Mouse (Mus musculus) MEL (cell line): Measurements from ENCODE around the gene Tmem205. TPM values are rescaled to one million over a fixed set of nuclear protein-coding genes. Genes with fewer than 3 reads are reported as not detected.

ENCODE experiments used
- DNase-seq: peaks from one replicate; pipeline ENCODE4 v3.0.0; 2011; ENCODE audit warnings: low read depth, low spot score
- H3K27ac ChIP-seq: 2 replicates; pipeline ENCODE4 v1.5.1; 2012; ENCODE audit warnings: low read depth, mild to moderate bottlenecking, control low read depth, low read length, moderate library complexity; ENCODE audit not compliant: control insufficient read depth
- H3K27me3 ChIP-seq, 2 experiments: fragments of 150-350 bp in 1 of 2; sonication (generic) in 1 of 2; 2 replicates each; pipeline ENCODE4 v1.6.1; 2012; ENCODE audit warnings: low read length in 2 of 2, mild to moderate bottlenecking in 2 of 2, improper control_type of control experiment in 1 of 2, moderate library complexity in 1 of 2; ENCODE audit not compliant: insufficient read depth in 2 of 2, control insufficient read depth in 1 of 2
- H3K36me3 ChIP-seq, 2 experiments: 2 replicates each; pipeline ENCODE4 v1.6.1; 2012 to 2014; ENCODE audit warnings: low read length in 2 of 2, improper control_type of control experiment in 1 of 2, inconsistent platforms in 1 of 2, mild to moderate bottlenecking in 1 of 2; ENCODE audit not compliant: insufficient read depth in 2 of 2, control insufficient read depth in 1 of 2
- H3K4me1 ChIP-seq, 2 experiments: fragments of 150-350 bp in 1 of 2; sonication (generic) in 1 of 2; 2 replicates each; pipeline ENCODE4 v1.6.1; 2012; ENCODE audit warnings: low read length in 2 of 2, improper control_type of control experiment in 1 of 2, mild to moderate bottlenecking in 1 of 2; ENCODE audit not compliant: insufficient read depth in 2 of 2, control insufficient read depth in 1 of 2
- H3K4me3 ChIP-seq, 2 experiments: fragments of 150-350 bp in 1 of 2; sonication (generic) in 1 of 2; 2 replicates each; pipeline ENCODE4 v1.5.1; 2012; ENCODE audit warnings: low read depth in 2 of 2, low read length in 2 of 2, mild to moderate bottlenecking in 2 of 2, moderate library complexity in 2 of 2, control low read depth in 1 of 2, improper control_type of control experiment in 1 of 2; ENCODE audit not compliant: control insufficient read depth in 1 of 2, insufficient read depth in 1 of 2
- H3K79me2 ChIP-seq: 2 replicates; pipeline ENCODE4 v1.6.1; 2012; ENCODE audit warnings: mild to moderate bottlenecking, low read length, moderate library complexity; ENCODE audit not compliant: control insufficient read depth, poor library complexity, insufficient read depth
- H3K9ac ChIP-seq: 2 replicates; pipeline ENCODE4 v1.6.1; 2012; ENCODE audit warnings: low read depth, mild to moderate bottlenecking, control low read depth, low read length, moderate library complexity; ENCODE audit not compliant: control insufficient read depth, poor library complexity, severe bottlenecking
- H3K9me3 ChIP-seq: fragments of 150-350 bp; sonication (generic); replicated peaks from 2 replicates; pipeline ENCODE4 v1.6.1; 2012; ENCODE audit warnings: mild to moderate bottlenecking, low read length, improper control_type of control experiment, moderate library complexity; ENCODE audit not compliant: insufficient read depth
- CHD1 ChIP-seq: IDR thresholded peaks from 2 replicates; pipeline ENCODE4 v1.6.1; 2012; ENCODE audit warnings: low read depth, mild to moderate bottlenecking, inconsistent platforms, low read length, improper control_type of control experiment
- CTCF ChIP-seq, 3 experiments: IDR thresholded peaks in 2 of 3; conservative IDR thresholded peaks in 1 of 3; 2 replicates each; pipeline ENCODE4 v1.5.1; 2011 to 2012; ENCODE audit warnings: low read length in 3 of 3, low read depth in 2 of 3, mild to moderate bottlenecking in 2 of 3, improper control_type of control experiment in 1 of 3, inconsistent platforms in 1 of 3, mixed read lengths in 1 of 3, moderate library complexity in 1 of 3; ENCODE audit not compliant: control insufficient read depth in 1 of 3, insufficient read depth in 1 of 3, poor library complexity in 1 of 3, severe bottlenecking in 1 of 3
- ELF1 ChIP-seq: IDR thresholded peaks from 2 replicates; pipeline ENCODE4 v1.6.1; 2014; ENCODE audit warnings: low read depth, mild to moderate bottlenecking, inconsistent platforms, low read length, improper control_type of control experiment, moderate library complexity
- EP300 ChIP-seq, 2 experiments: IDR thresholded peaks; 2 replicates each; pipeline ENCODE4 v1.6.1; 2011; ENCODE audit warnings: improper control_type of control experiment in 2 of 2, low read length in 2 of 2, low read depth in 1 of 2, mild to moderate bottlenecking in 1 of 2
- GABPA ChIP-seq: IDR thresholded peaks from 2 replicates; pipeline ENCODE4 v1.6.1; 2012; ENCODE audit warnings: low read depth, mild to moderate bottlenecking, inconsistent platforms, low read length, improper control_type of control experiment, moderate library complexity
- GATA1 ChIP-seq: IDR thresholded peaks from 2 replicates; pipeline ENCODE4 v1.6.1; 2011; ENCODE audit warnings: low read depth, low read length, improper control_type of control experiment
- JUND ChIP-seq: IDR thresholded peaks from 2 replicates; pipeline ENCODE4 v1.6.1; 2011; ENCODE audit warnings: low read depth, mild to moderate bottlenecking, improper control_type of control experiment, low read length
- MAX ChIP-seq: IDR thresholded peaks from 2 replicates; pipeline ENCODE4 v1.6.1; 2011; ENCODE audit warnings: low read length, improper control_type of control experiment
- NRF1 ChIP-seq: IDR thresholded peaks from 2 replicates; pipeline ENCODE4 v1.6.1; 2014; ENCODE audit warnings: low read depth, mild to moderate bottlenecking, inconsistent platforms, low read length, improper control_type of control experiment, moderate library complexity; ENCODE audit not compliant: poor library complexity, insufficient read depth, severe bottlenecking
- POLR2A ChIP-seq, 2 experiments: IDR thresholded peaks; 2 replicates each; pipeline ENCODE4 v1.6.1; 2011 to 2012; ENCODE audit warnings: low read length in 2 of 2, mild to moderate bottlenecking in 2 of 2, control low read depth in 1 of 2, improper control_type of control experiment in 1 of 2, low read depth in 1 of 2, moderate library complexity in 1 of 2; ENCODE audit not compliant: control insufficient read depth in 1 of 2, insufficient read depth in 1 of 2, poor library complexity in 1 of 2
- POLR2AphosphoS2 ChIP-seq: IDR thresholded peaks from 2 replicates; pipeline ENCODE4 v1.6.1; 2011; ENCODE audit warnings: low read length, improper control_type of control experiment
- POLR2AphosphoS5 ChIP-seq: IDR thresholded peaks from 2 replicates; pipeline ENCODE4 v1.6.1; 2012; ENCODE audit warnings: low read depth, borderline replicate concordance, mild to moderate bottlenecking, inconsistent platforms, low read length, moderate library complexity, mixed read lengths
- SIN3A ChIP-seq: IDR thresholded peaks from 2 replicates; pipeline ENCODE4 v1.6.1; 2012; ENCODE audit warnings: low read length, improper control_type of control experiment, inconsistent platforms
- ZC3H11A ChIP-seq: IDR thresholded peaks from 2 replicates; pipeline ENCODE4 v1.6.1; 2012; ENCODE audit warnings: low read depth, mild to moderate bottlenecking, inconsistent platforms, low read length, improper control_type of control experiment
- polyA plus RNA-seq, 2 experiments: library from polyadenylated mRNA; stranded (reverse) in 1 of 2; unstranded in 1 of 2; fragments of >175 nt in 1 of 2; fragments of >200 nt in 1 of 2; gene quantifications; 2 replicates each; pipeline versions ENCODE4 v1.2.1 to v1.2.4; 2012; ENCODE audit warnings: low replicate concordance in 2 of 2, low read depth in 1 of 2; ENCODE audit not compliant: insufficient read length in 2 of 2, insufficient read depth in 1 of 2, missing spikeins in 1 of 2
- total RNA-seq: library from RNA; depleted of rRNA; stranded (reverse); fragments of 300-350 nt; gene quantifications from 2 replicates; pipeline ENCODE4 v1.2.3, GENCODE M21; 2012

Tmem205 gene
- total and polyA plus RNA-seq, 3 experiments = 114 to 118 TPM; not detected in 1

GRCm38 (mm10) chr9:21917493-21918034 is 9.8 kb downstream of the Tmem205 start (continued):
- TF ChIP-seq CTCF (IDR thresholded peaks at IDR 0.05 in 2 of 3, conservative IDR thresholded peaks at IDR 0.05 in 1 of 3; ENCODE audit: control insufficient read depth in 1 of 3, insufficient read depth in 1 of 3, low read depth in 2 of 3, low read length in 3 of 3, poor library complexity in 1 of 3, severe bottlenecking in 1 of 3) (no peak), ZC3H11A (0 out of 2 replicates have a peak, but pooled peaks have one; percentile 18)

- peaks cover 3% of the 10 kb centered on the region; the same call in 1 of the 2 replicates for H3K79me2 ChIP-seq
- TF ChIP-seq GABPA (no peak), CHD1 (no peak), GATA1 (no peak)
- H3K4me3 ChIP-seq = peak overlapping the region; percentile 65 to 94
- H3K27ac ChIP-seq = no peak overlapping the region
- DNase-seq = no peak
- H3K4me1 ChIP-seq = peaks cover 7 to 9% of the 10 kb centered on the region in 2 experiments; a peak in 3 of 4 replicates
- H3K9ac ChIP-seq = peak overlapping the region; percentile 61
- H3K36me3 ChIP-seq = peaks cover 0 to 9% of the 10 kb centered on the region in 2 experiments; a peak in 2 of 4 replicates
- H3K27me3 ChIP-seq = no peaks in the 10 kb centered on the region
- H3K9me3 ChIP-seq = no peaks in the 10 kb centered on the region
Observed at GRCm38 (mm10) chr9:21916851-21917492, 10.4 kb downstream of the Tmem205 start.

- 0 out of 4 replicates have a peak, but pooled peaks of 1 of the 2 experiments have one; percentile 14 for TF ChIP-seq POLR2A (IDR thresholded peaks at IDR 0.05; ENCODE audit: control insufficient read depth in 1 of 2, insufficient read depth in 1 of 2, low read depth in 1 of 2, low read length in 2 of 2, poor library complexity in 1 of 2)
- no peak for TF ChIP-seq MAX
- no peak for TF ChIP-seq POLR2AphosphoS2
- Histone ChIP-seq H3K27me3 (0 out of 4 replicates have a peak, but pooled peaks cover 0 to 1% of the 10 kb centered on the region in 2 experiments), H3K27ac (no peak overlapping the region)
Observed at GRCm38 (mm10) chr9:21909474-21910223, 17.7 kb downstream of the Tmem205 start.

GRCm38 (mm10) chr9:21908216-21908615 is 19.1 kb downstream of the Tmem205 start:
- H3K9me3 ChIP-seq = no peaks in the 10 kb centered on the region
- H3K4me1 ChIP-seq = no peaks in the 10 kb centered on the region
- no peak overlapping the region for H3K9ac ChIP-seq
- DNase-seq = no peak
- TF ChIP-seq POLR2AphosphoS5 = no peak
- TF ChIP-seq POLR2A (IDR thresholded peaks at IDR 0.05; ENCODE audit: control insufficient read depth in 1 of 2, insufficient read depth in 1 of 2, low read depth in 1 of 2, low read length in 2 of 2, poor library complexity in 1 of 2) = no peak
- peak; percentile 63; the same call in 1 of the 2 replicates for TF ChIP-seq POLR2AphosphoS2
- no peak for TF ChIP-seq EP300 (IDR thresholded peaks at IDR 0.05; ENCODE audit: low read depth in 1 of 2, low read length in 2 of 2)
- TF ChIP-seq ELF1 = no peak
- TF ChIP-seq NRF1 = no peak
- no peak for TF ChIP-seq JUND
- TF ChIP-seq SIN3A = no peak
- H3K79me2 ChIP-seq = no peaks in the 10 kb centered on the region
- no peak overlapping the region for H3K27ac ChIP-seq
- no peak overlapping the region for H3K4me3 ChIP-seq
- H3K36me3 ChIP-seq = no peaks in the 10 kb centered on the region
- H3K27me3 ChIP-seq = 0 out of 4 replicates have a peak, but pooled peaks cover 0 to 1% of the 10 kb centered on the region in 2 experiments

More at GRCm38 (mm10) chr9:21909474-21910223, 17.7 kb downstream of the Tmem205 start:
- no peak overlapping the region for H3K4me3 ChIP-seq
- H3K4me1 ChIP-seq = no peaks in the 10 kb centered on the region
- no peak for DNase-seq
- no peaks in the 10 kb centered on the region for H3K36me3 ChIP-seq
- H3K79me2 ChIP-seq = no peaks in the 10 kb centered on the region
- no peaks in the 10 kb centered on the region for H3K9me3 ChIP-seq
- no peak overlapping the region for H3K9ac ChIP-seq
